Mouse (Mus musculus) midbrain, postnatal 0 days (tissue): ENCODE measurements around the gene 9130409I23Rik. TPM values are rescaled to one million over a fixed set of nuclear protein-coding genes. Genes with fewer than 3 reads are reported as not detected.
"Not testable (repeated sequence)": the region's sequence is repeated elsewhere in the genome, so short reads cannot be mapped to it uniquely, and the experiment has no call there.

Experiments
- ATAC-seq: fragments of 200-750 bp; cut with Nextera tagmentation; 2 replicates; pipeline ENCODE4 v1.8.0; 2017; ENCODE audit warnings: moderate number of reproducible peaks, mild to moderate bottlenecking, moderate TSS enrichment, moderate library complexity; ENCODE audit not compliant: low FRiP score
- DNase-seq: peaks from one replicate; pipeline ENCODE4 v3.0.0-alpha.2; 2015; ENCODE audit warnings: low spot score
- H3K27ac ChIP-seq: fragments of 300-500 bp; sonication (generic); 2 replicates; pipeline ENCODE4 v1.5.1; 2014; ENCODE audit warnings: low read depth, mild to moderate bottlenecking, low read length, mixed read lengths
- H3K27me3 ChIP-seq: fragments of 300-500 bp; sonication (generic); 2 replicates; pipeline ENCODE4 v1.6.1; 2014; ENCODE audit warnings: low read length, control low read depth, mixed read lengths; ENCODE audit not compliant: insufficient read depth
- H3K36me3 ChIP-seq: fragments of 300-500 bp; sonication (generic); 2 replicates; pipeline ENCODE4 v1.6.1; 2014; ENCODE audit warnings: low read length, control low read depth, mixed read lengths; ENCODE audit not compliant: insufficient read depth
- H3K4me1 ChIP-seq: fragments of 300-500 bp; sonication (generic); 2 replicates; pipeline ENCODE4 v1.6.1; 2014; ENCODE audit warnings: mild to moderate bottlenecking, control low read depth, antibody characterized with exemption, low read length, mixed read lengths; ENCODE audit not compliant: insufficient read depth
- H3K4me2 ChIP-seq: fragments of 300-500 bp; sonication (generic); 2 replicates; pipeline ENCODE4 v1.6.1; 2014; ENCODE audit warnings: low read depth, mild to moderate bottlenecking, low read length, mixed read lengths; ENCODE audit not compliant: poor library complexity, severe bottlenecking
- H3K4me3 ChIP-seq: fragments of 300-500 bp; sonication (generic); 2 replicates; pipeline ENCODE4 v1.5.1; 2014; ENCODE audit warnings: low read depth, mild to moderate bottlenecking, low read length, moderate library complexity
- H3K9ac ChIP-seq: fragments of 300-500 bp; sonication (generic); replicated peaks from 2 replicates; pipeline ENCODE4 v1.6.1; 2014; ENCODE audit warnings: mild to moderate bottlenecking, low read length, moderate library complexity, mixed read lengths; ENCODE audit not compliant: poor library complexity, severe bottlenecking
- H3K9me3 ChIP-seq: fragments of 300-500 bp; sonication (generic); 2 replicates; pipeline ENCODE4 v1.6.1; 2016; ENCODE audit warnings: low read length, control low read depth
- CTCF ChIP-seq: IDR thresholded peaks from 2 replicates; pipeline ENCODE4 v1.5.1; 2016; ENCODE audit warnings: antibody characterized with exemption, mild to moderate bottlenecking
- WGBS: fragments of 180-500 bp; shearing (Covaris S2); extraction: QIAGEN DNeasy Blood & Tissue Kit; methylation state at CpG from one replicate; pipeline ENCODE4 v1.1.7; 2014; 5-methylcytosine and 5-hydroxymethylcytosine counted together
- polyA plus RNA-seq: library from polyadenylated mRNA; unstranded; fragments of >200 nt; fragmentation: Nextera tagmentation; extraction: Ambion mirVana; gene quantifications from 2 replicates; pipeline ENCODE4 v1.2.1, GENCODE M21; 2015
- total RNA-seq: library from RNA; depleted of rRNA; stranded (reverse); fragments of >200 nt; gene quantifications from 2 replicates; pipeline ENCODE4 v1.2.3, GENCODE M21; 2014

Gene 9130409I23Rik
- total and polyA plus RNA-seq, 2 experiments from 2014 or later, result not detected

- no peaks in the 10 kb centered on the region for H3K27me3 ChIP-seq
- no peaks in the 10 kb centered on the region; the same call in 1 of the 2 replicates for H3K4me1 ChIP-seq
- ATAC-seq (no peak), DNase-seq (no peak)
- TF ChIP-seq CTCF, result no peak
- WGBS, result 78% methylated on average over 13 of the region's 13 CpGs
- no peaks in the 10 kb centered on the region for H3K9me3 ChIP-seq
- H3K36me3 ChIP-seq, result no peaks in the 10 kb centered on the region
- no peak overlapping the region for H3K4me2 ChIP-seq
- no peak overlapping the region for H3K27ac ChIP-seq
- no peak overlapping the region for H3K9ac ChIP-seq
- H3K4me3 ChIP-seq, result no peak overlapping the region
Observed at GRCm38 (mm10) chr1:181017890-181018420, 33.1 kb upstream of the 9130409I23Rik start.

- WGBS, result 49% methylated on average over 5 of the region's 5 CpGs
- H3K27ac ChIP-seq, result no peak within 1 kb of the TSS
Observed at GRCm38 (mm10) chr1:181020756-181021487, 30.1 kb upstream of the 9130409I23Rik start, which contains the start of gene Ephx1. Ephx1 (minus strand) TSS chr1:181020904.

GRCm38 (mm10) chr1:181021488-181021865 is 29.6 kb upstream of the 9130409I23Rik start:
- Histone ChIP-seq H3K4me2 (no peak overlapping the region), H3K4me1 (no peaks in the 10 kb centered on the region; the same call in 1 of the 2 replicates), H3K27ac (no peak overlapping the region), H3K4me3 (no peak overlapping the region), H3K9me3 (no peaks in the 10 kb centered on the region), H3K27me3 (no peaks in the 10 kb centered on the region), H3K9ac (no peak overlapping the region), H3K36me3 (no peaks in the 10 kb centered on the region)
- TF ChIP-seq CTCF, result no peak
- WGBS, result 72% methylated on average over 7 of the region's 7 CpGs
- no peak for ATAC-seq
- DNase-seq, result no peak

More at GRCm38 (mm10) chr1:181020756-181021487, 30.1 kb upstream of the 9130409I23Rik start, which contains the start of gene Ephx1:
- no peak for TF ChIP-seq CTCF
- H3K4me2 ChIP-seq, result no peak within 1 kb of the TSS
- DNase-seq (no peak), ATAC-seq (no peak)
- no peaks in the 10 kb centered on the region for H3K27me3 ChIP-seq
- no peak within 1 kb of the TSS for H3K4me3 ChIP-seq
- no peaks in the 10 kb centered on the region for H3K9me3 ChIP-seq
- H3K4me1 ChIP-seq, result no peaks in the 10 kb centered on the region; the same call in 1 of the 2 replicates
- H3K9ac ChIP-seq, result no peak within 1 kb of the TSS
- H3K36me3 ChIP-seq, result no peaks in the 10 kb centered on the region

GRCm38 (mm10) chr1:181022265-181022664 is 28.8 kb upstream of the 9130409I23Rik start:
- no peaks in the 10 kb centered on the region for H3K27me3 ChIP-seq
- H3K36me3 ChIP-seq, result no peaks in the 10 kb centered on the region
- DNase-seq, result peak; percentile 48
- H3K9ac ChIP-seq, result no peak overlapping the region
- no peak for ATAC-seq
- WGBS, result 15% methylated on average over 1 of the region's 1 CpGs
- no peak overlapping the region for H3K27ac ChIP-seq
- H3K9me3 ChIP-seq, result no peaks in the 10 kb centered on the region
- peak; percentile 70 for TF ChIP-seq CTCF
- H3K4me2 ChIP-seq, result no peak overlapping the region
- H3K4me3 ChIP-seq, result no peak overlapping the region
- no peaks in the 10 kb centered on the region; the same call in 1 of the 2 replicates for H3K4me1 ChIP-seq

- H3K36me3 ChIP-seq, DNase-seq, H3K9ac ChIP-seq, H3K4me2 ChIP-seq, H3K4me3 ChIP-seq, ATAC-seq, H3K9me3 ChIP-seq, H3K4me1 ChIP-seq, H3K27ac ChIP-seq, H3K27me3 ChIP-seq: not testable (repeated sequence)
- 90% methylated on average over 4 of the region's 5 CpGs for WGBS
Observed at GRCm38 (mm10) chr1:181035015-181035778, 15.8 kb upstream of the 9130409I23Rik start.
